Mouse (Mus musculus): ENCODE measurements around the gene Rfx1. TPM values are rescaled to one million over a fixed set of nuclear protein-coding genes. Genes with fewer than 3 reads are reported as not detected.

Rfx1 gene
- polyA plus RNA-seq (2012): 41.0 and 46.3 TPM in 2 replicates

DNA sequence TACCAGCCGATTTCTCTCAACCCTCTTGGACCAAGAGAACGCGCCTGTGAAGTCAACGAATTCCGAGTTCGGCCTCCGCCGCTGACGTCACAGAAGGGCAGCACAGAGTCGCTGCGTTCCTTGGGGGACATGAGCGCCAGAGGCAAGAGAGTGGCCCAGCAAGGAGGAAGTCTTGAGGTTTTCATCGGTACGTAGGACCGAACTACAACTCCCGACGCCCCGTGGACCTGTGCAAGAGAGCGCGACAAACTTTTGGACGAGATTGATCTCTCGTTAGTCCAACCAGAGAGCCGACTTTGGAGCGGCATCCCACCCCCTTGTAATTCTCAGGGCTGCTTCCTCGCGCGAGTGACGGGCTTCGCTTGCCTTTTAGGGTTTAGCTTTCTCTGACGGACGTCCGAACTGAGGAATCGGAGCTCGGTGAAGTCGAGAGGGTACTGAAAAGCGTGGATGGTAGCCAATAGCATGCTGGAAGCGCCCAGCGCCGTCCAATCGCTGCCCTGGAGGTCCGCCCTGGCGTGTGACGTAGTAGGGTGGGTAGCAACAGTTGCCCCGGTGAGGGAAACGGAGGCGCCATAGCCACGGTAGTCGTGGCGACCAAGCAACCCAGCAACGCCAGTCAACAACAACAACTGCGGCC is at the start of gene Rfx1:
Gene Rfx1 (plus strand): TSS at position 544 of the 640 bp plus-strand sequence.
- TF ChIP-seq GATA1 (IDR thresholded peaks at IDR 0.05; ENCODE audit: low read length): no peak

DNA sequence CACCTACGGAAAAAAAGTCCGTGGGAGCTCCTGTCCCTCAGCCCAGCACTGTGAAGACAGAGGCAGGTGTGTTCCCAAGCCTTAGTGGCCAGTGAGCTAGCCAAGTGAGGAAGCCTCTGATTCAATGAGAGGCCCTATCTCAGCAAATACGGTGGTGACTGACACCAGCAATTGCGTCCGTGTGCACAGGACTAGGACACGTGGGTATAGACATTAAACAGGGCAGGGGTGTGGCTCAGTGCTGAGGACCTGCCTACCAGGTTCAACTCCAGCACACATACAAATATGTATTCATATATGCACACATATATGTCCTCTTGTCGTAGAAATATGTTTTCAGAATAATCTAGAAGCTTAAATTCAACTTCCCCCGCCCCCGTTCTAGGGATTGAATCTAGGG is 46.9 kb upstream of the Rfx1 start:
- TF ChIP-seq GATA1 (IDR thresholded peaks at IDR 0.05; ENCODE audit: low read length): no peak

DNA sequence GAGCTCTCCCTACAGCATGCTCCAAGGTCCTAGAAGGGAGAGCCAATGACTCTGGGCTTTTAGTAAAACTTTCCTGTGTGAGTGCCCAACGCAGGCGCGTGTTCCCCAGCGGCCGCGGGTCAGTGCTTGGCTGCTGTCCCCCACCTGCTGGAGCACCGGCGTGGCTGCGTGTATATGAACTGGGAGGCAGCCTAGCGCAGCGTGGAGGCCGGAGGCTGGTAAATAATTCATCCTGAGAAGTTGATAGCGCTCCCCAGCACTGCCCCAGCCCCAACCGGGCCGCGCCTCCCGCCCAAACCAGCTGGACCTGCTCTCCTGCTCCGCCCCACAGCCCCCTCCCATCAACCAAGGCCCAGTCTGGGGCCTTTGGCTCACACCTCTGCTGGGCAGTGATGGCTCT is 45.5 kb upstream of the Rfx1 start, which contains the start of gene Palm3:
Gene Palm3 (plus strand): TSS at position 376 of the 400 bp plus-strand sequence.
- no peak for TF ChIP-seq GATA1 (IDR thresholded peaks at IDR 0.05; ENCODE audit: low read length)

DNA sequence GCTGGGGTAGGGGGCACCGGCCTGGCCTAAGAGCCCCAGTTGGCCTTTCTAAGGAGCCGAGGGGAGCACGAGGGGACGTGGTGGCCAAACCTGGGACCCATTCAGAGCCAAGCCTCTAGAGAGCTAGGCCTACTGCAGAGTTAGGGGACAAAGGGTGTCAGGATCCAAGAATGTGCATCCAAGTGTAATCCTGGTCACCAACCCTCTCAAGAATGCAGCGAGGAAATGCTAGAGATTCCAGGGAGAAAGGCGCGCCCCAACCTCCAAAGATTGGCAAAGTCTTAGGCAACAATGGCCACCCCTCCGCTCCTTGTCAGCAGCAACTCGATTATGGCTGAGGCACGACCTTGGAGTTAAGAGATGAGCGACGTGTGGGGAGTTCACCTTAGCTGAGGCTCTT is 45.1 kb upstream of the Rfx1 start:
- TF ChIP-seq GATA1 (IDR thresholded peaks at IDR 0.05; ENCODE audit: low read length): no peak

DNA sequence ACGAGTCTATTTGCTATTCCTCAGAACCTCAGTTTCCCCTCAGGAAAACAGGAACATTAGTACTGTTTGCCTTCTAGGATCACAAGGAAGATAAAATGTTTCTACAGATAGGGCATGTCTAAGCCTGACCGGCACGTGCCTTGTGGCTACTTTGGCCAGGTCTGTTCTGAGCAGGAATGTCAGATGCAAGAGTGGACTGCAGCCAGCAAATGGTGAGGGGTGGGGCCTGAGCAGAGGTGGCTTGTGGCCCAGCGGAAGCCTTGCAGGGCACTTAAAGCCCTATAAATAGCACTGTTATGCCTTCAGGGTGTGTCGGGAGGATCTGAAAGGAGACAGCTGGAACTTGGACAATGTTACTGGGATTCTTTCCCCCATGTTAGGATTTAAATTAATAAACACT is 43.5 kb upstream of the Rfx1 start:
- no peak for TF ChIP-seq GATA1 (IDR thresholded peaks at IDR 0.05; ENCODE audit: low read length)

DNA sequence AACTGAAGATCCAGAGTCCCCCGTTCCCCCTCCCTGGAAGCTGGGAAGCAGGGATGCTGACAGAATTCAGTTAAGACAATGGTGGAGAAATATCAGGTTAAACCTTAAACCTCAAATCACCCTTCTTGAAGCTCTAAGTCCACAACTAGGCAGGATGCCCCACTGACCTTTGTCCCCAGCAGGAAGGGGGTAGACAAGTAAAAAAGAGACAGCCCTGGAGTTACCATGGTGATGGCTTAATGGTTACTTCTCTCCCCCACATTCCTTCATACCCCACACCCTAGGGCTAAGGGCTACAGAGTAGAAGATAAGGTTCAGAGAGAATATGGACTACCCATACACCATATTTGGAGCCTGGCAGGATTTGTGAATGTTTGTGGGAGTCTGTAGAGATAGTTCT is 43.0 kb upstream of the Rfx1 start:
- TF ChIP-seq GATA1 (IDR thresholded peaks at IDR 0.05; ENCODE audit: low read length): no peak

DNA sequence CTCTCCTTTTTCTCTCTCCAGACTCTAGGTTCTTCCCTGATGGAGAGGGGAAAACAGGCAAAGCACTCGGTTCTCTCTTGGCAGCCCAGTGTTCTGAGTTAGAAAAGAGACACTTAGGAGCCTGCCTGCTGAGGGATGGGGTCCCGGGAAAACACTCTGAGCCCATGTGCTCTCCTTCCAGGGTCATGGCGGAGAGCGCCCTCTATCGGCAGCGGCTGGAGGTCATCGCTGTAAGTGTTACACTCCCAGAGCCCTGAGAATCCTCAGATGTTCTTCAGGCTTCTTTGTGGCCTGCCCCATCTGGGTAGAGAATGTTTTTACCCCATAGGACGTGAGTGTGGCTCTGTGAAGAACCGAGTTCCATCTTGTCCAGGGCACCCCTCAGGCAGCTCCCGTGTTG is 42.5 kb upstream of the Rfx1 start:
- TF ChIP-seq GATA1 (IDR thresholded peaks at IDR 0.05; ENCODE audit: low read length): no peak

DNA sequence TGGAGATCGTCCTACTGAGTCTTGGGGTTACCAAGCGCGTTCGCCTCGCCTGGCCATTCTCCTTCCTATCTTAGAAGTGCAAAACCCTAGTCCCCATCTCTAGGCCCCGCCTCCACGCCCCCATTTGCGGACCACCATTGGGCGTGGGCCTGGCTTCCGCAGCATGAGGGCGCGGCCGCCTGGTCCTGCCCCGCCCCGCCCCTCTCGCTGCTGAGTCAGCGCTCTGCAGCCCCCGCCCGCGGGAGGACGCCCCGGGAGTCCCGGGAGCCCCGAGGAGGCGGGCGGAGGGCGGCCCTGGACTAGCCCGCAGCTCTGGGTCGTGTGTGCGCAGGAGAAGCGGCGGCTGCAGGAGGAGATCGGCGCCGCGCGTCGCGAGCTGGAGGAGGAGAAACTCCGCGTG is 40.8 kb upstream of the Rfx1 start:
- TF ChIP-seq GATA1 (IDR thresholded peaks at IDR 0.05; ENCODE audit: low read length): no peak

DNA sequence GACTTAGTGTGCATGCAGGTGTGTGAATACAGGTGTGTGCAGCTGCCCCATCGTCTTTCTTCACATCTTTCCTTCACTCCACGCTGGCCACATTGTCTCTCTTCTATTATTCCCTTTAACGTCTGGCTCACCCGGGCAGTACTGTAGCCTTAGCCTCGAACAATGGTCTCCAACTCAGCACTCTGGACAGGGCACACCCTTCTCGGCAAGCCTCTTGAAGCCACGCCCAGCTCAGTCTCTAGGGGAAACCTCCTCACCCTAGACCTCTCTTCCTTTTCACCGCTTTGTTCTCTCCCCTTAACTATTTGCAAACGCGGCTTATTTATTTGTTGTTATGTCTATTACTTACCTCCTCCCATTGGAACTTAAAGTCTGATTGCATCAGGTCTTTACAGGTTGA is 39.2 kb upstream of the Rfx1 start:
- TF ChIP-seq GATA1 (IDR thresholded peaks at IDR 0.05; ENCODE audit: low read length): no peak

DNA sequence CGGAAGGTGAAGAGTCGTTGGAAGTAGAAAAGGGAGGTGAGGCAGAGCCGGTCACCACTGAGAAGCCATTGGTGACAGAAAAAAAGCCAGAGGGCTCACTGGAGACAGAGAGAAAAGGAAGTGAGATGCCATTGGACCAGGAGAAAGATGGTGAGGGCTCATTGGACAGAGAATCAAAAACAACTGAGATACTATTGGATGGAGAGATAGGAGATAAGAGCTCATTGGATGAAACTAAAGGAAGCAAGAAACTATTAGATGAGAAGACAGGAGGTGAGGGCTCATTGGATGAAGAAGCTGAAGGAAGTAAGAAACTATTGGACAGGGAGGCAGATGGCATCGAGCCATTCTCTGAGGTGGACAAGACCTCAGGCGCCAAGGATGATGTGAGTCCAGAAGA is 37.4 kb upstream of the Rfx1 start:
- TF ChIP-seq GATA1 (IDR thresholded peaks at IDR 0.05; ENCODE audit: low read length): no peak

DNA sequence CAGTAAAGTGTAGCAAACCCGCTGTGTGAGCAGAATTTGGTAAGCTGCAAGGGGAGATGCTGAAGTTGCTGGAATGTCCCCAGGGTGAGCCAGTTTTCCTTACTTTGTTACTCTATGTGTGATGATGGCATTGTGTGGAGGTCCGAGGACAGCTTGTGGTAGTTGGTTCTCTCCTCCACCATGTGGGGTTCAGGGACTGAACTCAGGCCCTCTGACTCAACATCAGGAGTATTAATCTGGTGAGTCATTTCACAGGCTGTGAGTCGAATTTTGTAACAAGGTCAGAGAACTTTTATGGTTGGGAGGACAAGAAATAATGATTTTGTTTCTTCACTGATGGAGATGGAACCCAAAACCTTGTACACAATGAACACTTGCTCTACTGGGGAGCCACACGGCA is 33.9 kb upstream of the Rfx1 start:
- no peak for TF ChIP-seq GATA1 (IDR thresholded peaks at IDR 0.05; ENCODE audit: low read length)

DNA sequence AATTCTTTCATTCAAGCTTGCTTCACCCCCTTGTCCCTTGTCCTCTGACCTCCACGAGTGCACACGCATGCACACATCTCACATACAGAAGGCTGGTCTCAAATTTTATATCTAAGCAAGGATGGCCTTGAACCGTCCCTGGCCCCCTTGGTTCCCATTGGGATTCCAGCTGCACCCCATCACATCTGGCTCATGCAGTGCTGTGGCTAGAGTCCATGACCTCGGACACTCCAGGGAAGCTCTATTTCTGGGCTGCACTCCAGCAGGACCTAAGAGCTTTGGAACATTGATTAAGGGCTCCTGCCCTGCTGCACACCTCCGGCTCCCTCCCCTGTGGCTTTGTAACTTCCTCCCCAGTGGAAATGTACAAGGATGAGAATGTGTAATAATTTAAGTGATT is 28.6 kb upstream of the Rfx1 start:
- no peak for TF ChIP-seq GATA1 (IDR thresholded peaks at IDR 0.05; ENCODE audit: low read length)

DNA sequence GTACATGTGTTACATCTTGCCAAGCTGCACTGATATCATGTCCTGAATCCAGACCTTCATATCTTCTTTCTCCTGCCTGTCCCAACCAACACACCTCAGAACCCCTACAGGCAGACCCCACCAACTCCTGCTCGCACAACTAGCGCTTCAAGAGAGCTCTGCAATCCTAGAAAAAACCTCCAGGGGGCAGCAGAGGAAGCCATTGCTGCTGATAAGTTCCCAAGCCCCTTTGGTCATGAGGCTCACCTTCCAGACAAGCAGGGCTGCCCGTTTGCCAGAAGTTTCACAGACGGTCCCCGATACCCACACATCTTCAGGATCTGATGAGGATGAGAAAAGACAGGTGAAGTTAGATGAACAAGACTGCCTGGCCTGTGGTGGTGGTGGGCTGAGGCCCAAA is 27.6 kb upstream of the Rfx1 start:
- TF ChIP-seq GATA1 (IDR thresholded peaks at IDR 0.05; ENCODE audit: low read length): no peak

DNA sequence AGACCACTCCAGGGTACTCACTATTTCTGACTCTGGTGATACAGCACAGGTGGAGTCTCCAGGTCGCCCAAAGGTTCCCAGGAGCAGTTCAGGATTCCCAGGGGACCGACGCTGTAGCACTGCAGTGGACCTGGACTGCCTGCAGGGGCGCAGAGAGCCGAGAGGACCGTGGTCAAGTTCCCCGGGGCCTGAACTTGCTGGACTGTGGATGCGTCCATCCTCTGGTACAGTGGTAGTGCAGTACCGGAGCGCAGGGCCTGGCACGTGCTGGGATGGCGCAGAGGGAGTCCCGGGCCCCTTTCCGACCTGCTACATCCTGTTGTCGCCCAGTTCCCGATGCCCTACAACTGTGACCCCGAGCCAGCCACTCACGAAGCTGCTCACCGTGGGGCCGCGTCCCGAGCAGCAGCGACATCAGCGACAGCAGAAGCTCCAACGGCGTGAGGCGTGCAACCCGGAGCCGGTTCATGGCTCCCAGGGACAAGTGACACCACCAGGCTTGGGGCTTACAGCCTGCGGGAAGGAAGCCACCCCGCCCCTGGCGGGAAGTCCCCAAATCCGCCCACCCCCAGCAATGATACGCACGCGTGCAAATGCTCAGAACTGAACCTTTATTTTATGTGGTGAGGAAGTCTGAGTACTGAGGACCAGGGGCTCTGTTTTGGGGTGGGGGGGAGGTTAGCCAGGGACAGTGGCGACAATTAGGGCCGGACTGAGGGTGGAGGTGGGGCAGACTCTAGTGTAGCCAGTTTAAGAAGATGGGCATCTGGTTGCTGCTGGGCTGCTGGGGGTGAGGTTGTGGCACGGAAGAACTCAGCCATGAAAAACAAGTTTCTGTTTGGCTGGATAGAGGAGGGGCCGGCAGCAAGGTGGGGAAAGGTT is 24.3 kb upstream of the Rfx1 start, which contains the start of gene Il27ra:
Gene Il27ra (minus strand): TSS at position 524 of the 882 bp plus-strand sequence.
- no peak for TF ChIP-seq GATA1 (IDR thresholded peaks at IDR 0.05; ENCODE audit: low read length)

DNA sequence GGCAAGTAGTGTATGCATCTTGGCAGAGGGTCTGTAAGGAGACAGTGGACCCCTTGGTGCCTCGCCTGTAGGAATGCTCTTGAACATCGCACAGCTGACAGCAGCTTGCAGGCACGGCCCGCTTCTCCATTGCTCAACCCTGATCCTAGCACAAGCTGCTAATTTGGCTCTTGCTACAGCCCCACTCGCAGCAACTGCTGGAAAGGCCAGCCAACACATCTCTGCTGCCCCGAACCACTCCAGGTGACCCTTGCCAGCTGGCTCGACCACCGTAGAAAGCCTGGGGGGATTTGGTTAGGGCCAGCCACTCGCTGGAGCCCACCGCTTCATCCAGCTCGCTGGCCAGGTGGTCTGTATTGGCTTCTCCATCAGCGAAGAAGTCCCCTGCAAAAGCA is 23.7 kb upstream of the Rfx1 start:
- no peak for TF ChIP-seq GATA1 (IDR thresholded peaks at IDR 0.05; ENCODE audit: low read length)

DNA sequence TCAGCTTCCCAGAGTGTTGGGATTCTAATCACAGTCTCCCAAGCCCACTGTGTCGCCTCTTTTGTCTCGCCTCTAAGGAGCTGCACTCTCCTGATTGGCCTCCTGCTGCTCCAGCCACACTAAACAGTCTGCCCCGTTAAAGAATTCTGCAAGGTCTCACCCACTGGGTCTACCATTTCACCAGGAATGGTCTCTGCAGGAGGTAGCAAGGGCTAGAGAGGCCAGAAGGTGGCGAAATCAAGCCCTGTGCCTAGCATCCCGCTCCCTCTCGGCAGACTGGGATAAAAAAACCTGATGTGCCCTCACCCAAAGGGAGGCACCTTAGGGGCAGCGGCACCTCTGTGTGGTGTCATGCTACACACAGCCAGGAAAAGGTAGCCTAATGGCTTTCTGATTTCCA is 22.5 kb upstream of the Rfx1 start:
- no peak for TF ChIP-seq GATA1 (IDR thresholded peaks at IDR 0.05; ENCODE audit: low read length)

DNA sequence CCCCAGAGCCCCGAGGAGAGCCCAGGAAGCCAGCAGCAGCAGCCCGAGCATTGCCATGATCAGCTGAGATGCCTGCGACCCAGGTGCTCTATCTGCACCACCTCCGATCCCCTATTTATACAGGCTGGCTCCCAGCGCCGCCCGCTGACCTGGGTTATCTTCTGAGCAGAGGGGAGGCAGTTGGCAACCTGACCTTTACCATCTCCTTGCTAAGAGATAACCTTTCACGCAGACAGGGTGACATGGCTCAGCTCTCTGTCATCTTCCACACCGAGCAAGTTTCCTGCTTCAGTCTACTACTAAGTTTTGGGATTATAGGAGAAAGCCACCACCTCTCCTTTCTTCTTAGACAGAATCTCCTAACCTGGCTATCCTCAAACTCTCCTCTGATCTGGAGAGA is 21.7 kb upstream of the Rfx1 start, which contains the start of gene Rln3:
Gene Rln3 (minus strand): TSS at position 101 of the 400 bp plus-strand sequence.
- no peak for TF ChIP-seq GATA1 (IDR thresholded peaks at IDR 0.05; ENCODE audit: low read length)
